Mouse (Mus musculus) right cerebral cortex, postnatal 14 days (tissue): Measurements from ENCODE around the gene Shisa2.
"Not testable (repeated sequence)": the region's sequence is repeated elsewhere in the genome, so short reads cannot be mapped to it uniquely, and the experiment has no call there.

ENCODE experiments used
- DNase-seq: peaks from one replicate; pipeline ENCODE4 v3.0.0; 2022

The Shisa2 gene

DNA sequence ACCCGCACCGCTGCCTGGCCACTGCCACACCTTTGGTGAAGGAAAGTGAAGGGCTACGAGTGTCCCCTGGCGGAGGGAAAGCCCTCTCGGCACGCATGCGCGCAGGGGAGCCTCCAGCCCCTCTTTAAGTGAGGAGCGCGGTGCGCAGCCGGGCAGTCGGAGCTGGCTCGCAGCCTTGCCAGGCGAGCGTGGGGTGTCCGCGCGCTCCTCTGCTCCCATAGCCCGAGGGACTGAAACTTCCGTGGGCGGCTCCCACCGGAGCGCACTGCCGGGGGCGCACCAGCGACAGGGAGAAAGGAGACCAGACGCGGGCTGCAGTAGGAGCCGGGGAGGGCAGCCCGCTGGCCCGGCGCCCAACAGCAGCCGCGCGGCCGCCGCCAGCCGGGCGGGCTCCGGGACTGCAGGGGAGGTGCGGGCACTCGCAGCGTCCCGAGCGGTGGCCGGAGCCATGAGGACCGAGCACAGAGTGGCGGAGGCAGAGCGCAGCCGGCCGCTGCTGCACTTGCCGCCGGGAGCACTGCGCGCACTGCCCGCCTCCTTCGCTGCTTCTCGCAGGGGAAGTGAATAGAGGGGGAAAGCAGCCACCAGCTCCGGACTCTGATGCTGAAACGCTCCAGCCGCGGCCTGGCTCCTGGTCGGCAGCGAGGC, at the start of gene Shisa2:
Shisa2 (plus strand) TSS at position 151 of the 648 bp plus-strand sequence.
- DNase-seq: peak; percentile 67

DNA sequence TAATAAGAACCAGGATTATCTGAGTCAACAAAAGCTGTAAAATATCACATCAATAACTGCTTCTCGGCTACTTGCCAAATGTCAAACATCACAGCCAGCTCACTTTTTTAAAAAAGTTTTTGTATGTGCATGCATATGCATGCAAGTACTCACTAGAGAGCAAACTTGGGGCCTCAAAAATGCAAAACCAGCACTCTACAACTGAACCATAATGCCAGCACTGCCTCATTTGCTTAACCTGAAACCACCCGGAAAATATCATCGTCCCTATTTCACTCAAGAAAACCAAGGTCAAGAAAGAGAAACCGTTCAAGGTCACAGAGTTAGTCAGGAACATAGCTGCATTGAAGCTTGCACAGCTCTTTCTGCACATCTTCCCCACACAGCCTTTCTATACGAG, 48.7 kb upstream of the Shisa2 start:
- DNase-seq: no peak

DNA sequence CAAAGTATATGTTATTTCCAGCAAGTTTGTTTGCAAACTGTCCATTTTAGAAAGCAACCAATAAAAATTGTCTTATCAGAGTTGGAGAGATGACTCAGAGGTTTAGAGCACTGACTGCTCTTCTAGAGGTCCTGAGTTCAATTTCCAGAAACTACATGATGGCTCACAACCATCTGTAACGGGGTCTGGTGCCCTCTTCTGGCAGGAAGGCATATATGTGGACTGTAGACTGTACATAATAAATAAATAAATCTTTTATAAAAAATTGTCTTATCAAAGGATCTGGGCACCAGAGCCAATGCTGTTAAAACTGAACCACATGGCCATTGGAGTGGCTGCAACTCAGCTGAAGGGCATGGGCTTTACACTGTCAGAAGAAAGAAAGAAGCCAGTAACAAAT, 34.5 kb upstream of the Shisa2 start:
- peak; percentile 26 for DNase-seq

DNA sequence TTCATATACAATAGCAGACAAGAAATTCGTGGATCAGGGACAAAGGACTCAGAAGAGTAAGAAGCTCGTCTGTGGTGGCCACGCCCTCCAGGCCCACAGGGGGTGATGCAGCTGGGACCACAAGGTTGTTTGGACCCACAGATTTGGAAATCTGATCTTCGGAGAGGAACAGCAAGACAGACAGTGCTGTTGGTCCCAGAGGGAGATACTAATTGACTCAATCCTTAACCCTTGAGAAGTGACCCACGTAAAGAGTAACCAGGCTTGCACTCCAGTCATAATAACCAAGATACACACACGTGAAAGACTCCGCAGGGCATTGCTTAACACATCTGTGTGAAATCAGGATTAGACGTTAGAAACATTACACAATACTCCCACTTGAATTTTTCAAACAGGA, 33.2 kb upstream of the Shisa2 start:
- DNase-seq: no peak

DNA sequence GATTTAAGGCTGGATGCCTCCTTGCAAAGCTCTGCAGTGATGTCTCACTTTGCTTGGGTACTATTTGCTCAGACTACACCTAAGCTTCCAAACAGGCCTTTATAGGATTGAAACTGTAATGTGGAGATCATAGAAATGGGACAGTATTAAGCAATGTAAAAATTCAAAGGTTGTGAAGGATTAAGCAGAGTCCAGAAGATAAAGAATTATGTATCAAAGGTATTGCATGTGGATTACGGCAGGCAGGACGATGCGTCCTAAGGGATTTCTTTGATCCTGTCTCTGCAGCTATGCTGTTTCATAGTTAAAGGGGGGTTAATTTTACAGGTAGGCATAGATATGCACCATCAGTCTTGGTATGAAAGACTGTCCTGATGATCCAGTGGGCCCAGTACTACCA, 32.5 kb upstream of the Shisa2 start:
- no peak for DNase-seq

DNA sequence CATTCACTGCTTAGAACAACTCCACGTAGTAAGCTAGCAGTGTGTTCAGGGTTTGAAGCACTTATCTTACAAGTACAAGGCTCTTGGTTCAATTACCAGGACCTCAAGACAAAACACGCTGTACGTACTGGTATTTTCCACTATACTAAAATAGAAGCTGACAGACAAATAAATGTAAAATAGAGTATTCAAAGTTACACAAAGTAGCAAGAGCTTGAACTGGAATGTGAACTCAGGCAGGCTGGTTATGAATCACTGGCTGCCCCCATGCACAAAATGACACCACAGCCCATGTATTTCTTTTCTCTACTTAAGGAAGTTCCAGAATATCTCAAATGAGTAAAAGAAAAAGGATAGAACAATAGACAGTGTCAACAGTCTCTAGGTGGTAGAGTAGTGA, 30.1 kb upstream of the Shisa2 start:
- no peak for DNase-seq

DNA sequence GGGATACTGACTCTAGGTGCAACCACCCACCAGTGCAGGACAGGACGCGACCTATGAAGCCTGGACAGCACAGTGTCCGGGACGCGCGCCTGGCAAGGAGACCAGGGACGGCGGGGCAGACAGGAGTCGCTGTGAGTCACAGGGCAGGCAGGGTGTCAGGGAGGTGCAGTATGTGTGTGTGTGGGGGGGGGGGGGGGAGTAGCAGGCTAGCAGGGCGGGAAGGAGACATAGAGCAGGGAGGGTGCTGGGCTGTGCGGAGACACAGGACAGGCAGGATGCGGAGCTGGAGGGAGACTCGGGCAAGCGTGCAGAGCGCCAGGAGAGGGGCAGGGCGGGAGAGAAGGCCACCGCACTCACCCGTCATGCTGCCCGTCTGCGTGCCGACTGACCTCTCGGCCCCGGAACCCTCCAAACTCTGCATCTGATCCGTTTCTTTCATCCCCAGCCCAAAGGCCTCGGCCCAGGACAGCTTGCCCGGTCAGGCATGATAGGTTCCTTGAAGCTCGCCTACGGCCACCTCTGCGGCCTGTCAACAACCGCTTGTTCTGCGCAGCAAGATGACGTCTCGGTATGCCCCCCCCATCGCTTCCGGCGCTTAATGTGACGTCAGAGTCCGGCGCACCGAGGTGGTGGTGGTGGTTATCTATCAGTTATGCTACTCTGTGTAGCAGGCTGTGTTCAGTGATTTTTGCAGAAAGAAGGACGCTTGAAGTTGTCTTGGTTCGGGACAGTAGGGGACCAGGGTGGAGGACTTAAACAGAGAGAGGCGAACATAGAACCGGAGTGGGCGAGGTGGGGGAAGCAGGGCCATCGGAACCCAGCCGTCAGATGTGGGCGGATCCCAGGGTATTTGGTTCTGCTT, 27.5 kb upstream of the Shisa2 start, which contains the start of gene Cdadc1:
Cdadc1 (minus strand) TSS at position 562 of the 862 bp plus-strand sequence.
- DNase-seq: peak; percentile 92

DNA sequence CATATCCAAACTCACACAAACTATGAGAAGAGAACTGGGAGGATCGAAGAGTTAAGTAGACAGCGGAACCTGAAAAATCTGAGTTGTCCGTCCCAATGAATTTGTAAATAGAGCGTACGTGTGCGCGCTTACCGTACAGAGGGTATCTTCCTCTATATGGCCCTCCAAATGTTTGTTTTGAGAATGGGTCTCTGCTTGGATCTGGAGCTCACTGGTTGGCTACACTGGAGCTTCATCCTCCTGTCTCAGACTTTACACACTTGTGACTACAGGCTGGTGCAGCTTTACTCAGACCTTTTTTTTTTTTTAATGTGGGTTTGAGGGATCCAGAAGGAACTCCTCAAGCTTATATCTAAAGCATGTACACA, 26.9 kb upstream of the Shisa2 start:
- DNase-seq: no peak

DNA sequence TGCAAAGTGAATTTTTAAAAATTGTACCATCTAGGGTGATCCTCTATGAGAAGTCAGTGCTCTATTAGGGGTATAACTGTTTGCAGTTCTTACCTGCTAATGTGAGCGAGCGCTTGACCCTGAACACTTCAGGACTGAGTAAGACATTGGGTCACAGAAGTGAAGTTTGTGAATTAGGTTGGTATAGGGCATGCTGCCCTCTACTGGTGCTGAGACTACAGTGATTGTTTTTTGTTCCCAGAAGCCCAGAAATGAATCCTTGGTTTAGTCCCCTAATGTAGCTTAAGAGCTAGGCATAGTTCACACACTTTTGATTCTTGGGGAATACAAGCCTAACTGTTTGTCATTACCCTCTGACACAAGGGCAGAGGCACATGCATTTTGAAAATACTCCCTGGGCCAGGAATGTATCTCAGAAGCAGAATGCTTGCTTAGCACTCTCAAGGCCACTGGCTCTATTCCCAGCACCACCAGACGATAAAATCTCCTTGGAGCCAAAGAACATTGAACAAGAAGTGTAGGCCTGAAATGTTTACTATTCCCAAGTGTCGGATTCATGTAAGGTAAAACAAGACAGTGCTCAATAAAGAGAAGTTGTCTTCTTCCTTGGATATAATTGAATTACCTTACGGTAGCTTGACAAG, 21.0 kb upstream of the Shisa2 start:
- peak; percentile 13 for DNase-seq

DNA sequence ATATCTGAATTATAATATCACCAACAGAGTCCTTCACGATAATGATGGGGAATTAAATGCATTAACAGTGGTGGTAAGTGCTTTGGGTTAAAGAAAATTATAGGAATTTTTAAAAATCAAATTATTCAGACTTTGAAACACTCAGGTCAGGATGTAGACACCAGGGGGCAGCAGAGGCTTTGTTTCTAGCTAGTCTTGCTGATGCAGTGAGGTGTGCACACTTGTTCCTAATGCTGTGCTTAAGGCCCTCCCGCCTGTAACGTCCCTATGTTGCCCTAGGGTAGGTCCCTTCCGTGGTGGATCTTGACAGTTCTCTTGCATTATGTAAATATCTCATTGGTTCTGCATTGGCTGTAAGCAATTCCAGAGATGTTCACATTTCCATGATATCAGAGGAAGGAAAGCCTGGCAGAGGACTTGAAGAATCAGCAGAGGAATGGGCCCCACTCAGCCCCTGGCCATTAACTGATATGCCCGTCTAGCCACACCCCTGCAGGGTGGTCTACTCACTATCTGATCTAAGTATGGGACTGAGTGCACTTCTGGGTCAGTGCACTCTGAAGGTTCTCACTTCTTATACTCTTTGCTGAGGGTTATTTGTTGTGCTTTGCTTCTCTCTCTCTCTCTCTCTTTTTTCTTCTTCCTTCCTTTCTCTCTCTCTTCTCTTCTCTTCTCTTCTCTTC, 19.3 kb upstream of the Shisa2 start:
- DNase-seq: peak; percentile 72

DNA sequence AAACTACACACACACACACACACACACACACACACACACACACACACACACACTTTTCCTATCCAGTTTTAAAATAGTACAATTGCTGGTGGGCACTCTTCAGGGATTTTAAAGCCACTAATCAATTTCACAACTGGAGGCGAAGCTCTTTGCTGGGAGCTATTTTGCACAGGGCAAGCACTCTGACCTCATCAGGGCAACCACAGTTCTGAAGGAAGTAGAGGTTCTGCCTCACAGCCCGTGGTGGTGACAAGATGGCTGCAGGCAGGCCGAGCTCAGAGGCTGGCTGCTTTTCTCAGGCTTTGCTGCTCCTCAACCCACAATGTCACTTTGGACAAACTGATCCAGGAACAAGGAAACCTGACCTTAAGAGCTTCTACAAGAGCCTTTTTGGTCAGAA, 18.1 kb upstream of the Shisa2 start:
- DNase-seq: no peak

DNA sequence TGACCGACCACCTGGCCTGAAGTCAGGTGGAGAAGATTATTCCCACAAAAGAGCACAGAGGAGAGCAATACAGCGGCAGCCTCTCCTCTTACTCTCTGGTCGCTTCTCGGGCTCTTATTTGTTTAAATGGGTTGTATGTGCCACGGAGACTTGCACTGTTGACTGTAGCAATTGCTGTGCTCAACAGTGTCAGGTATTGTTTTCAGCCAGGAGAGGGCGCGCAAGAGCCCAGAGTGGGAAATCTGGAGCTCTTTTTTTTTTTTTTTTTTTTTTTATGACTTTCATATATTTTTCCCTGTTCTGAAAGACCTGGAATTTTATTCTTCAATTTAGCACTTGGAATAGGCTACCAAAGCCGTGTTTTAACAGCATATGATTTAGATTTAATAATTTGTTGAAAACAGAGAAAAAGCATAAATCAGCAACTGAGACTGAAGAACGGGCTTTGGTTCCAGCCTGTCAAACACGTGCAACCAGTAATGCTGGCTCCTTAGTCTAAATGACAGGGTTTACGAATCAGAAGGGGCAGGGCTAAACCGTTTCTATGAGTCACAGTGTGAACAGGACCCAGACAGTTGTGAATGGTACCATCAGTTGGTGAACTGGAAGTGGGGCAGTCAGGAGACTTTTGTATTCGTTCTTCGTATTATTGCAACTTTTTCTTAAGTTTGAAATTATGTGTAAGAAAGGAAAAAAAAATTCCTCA, 12.0 kb upstream of the Shisa2 start:
- peak; percentile 86 for DNase-seq

DNA sequence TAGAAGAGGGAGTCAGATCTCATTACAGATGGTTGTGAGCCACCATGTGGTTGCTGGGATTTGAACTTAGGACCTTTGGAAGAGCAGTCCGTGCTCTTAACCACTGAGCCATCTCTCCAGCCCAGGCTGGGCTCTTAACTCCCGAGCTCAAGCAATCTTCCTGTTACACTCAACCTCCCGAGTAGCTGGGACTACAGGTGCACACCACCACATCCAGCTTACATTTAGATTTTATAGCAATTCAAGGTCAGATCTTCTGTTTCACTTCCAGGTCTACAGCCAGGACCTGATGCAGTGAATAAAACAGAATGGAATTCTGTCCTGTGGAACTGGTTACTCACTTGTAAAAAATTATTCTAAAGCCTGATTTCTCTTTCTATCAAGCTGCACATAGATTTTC, 11.0 kb upstream of the Shisa2 start:
- DNase-seq: not testable (repeated sequence)

DNA sequence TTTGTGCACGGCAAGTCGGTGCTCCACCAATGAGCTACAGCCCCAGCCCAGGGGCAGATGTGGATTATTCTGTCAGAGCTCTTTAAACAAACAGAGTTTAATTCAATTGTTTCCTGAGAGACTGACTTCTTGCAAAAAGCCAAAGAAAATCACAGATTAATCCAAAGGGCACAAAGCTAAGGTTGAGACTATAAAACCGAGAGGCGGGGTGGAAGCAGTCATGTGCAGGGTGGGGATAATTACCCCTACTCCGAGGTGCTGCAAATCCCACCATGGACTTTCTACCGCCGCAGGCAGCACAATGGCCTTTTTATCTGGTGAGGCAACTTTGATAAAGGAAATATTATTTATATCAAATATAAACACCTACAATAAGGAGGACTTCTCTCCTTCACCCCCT, 8.3 kb upstream of the Shisa2 start:
- DNase-seq: no peak

DNA sequence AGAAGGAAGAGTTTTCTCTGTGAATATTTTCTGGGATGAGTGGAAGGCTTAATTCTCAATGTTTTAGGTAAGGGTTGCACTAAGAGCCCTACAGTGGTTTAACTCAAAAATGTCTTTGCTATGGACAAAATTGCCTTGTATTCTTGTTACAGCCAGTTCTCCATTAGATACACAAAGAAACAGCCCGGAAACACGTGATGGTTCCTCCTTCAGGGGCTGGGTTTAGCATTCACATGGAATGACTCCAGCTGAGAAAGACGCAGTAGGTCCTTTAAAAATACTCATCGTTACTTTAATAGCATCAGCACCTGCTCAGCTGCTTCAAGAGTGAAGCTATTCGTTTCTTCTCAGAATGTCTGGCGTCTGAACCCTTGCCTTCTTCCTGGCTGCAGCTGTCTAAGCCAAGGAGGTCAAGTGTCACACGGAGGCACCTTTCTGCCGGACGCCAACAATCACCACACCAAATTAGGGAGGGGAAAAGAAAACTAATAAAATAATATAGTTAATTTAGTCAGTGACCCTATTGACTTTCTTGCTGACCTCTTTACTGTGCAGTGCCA, 702 bp upstream of the Shisa2 start:
- DNase-seq: no peak

DNA sequence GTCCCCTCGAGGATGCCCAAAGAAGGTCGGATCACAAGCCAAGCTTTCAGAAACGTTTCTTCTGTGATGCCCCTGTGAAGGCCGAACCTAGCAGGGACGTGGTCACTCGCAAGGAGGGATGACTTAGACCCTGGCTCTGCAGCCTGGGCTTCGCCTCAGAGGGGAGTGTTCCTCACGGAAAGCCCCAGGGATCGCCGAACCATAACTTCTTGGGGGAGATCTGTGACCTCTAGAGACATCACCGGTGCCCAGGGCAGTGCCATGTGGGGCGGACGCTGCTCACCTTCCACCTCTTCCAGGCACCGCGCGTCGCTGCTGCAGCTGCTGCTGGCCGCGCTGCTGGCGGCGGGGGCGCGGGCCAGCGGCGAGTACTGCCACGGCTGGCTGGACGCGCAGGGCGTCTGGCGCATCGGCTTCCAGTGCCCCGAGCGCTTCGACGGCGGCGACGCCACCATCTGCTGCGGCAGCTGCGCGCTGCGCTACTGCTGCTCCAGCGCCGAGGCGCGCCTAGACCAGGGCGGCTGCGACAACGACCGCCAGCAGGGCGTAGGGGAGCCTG, 777 bp downstream of the Shisa2 start:
- DNase-seq: peak; percentile 34

DNA sequence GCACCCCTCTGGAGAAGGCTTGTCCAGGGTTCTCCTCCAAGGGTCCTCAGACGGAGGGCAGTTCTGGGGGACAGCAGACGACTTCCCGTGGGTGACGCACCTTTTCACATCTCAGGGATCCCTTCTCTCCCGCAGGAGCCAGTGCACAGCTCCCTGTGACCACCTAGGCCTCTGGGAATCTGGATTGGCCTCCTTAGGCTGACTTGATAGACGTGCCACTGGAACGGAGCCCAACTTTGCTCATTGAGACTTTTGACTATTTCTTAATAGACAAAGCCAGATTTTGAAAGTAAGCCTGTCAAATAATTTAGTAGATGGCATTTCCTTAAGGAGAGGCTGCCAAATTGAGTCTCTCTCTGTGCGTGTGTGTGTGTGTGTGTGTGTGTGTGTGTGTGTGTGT, 1.6 kb downstream of the Shisa2 start:
- DNase-seq: no peak

DNA sequence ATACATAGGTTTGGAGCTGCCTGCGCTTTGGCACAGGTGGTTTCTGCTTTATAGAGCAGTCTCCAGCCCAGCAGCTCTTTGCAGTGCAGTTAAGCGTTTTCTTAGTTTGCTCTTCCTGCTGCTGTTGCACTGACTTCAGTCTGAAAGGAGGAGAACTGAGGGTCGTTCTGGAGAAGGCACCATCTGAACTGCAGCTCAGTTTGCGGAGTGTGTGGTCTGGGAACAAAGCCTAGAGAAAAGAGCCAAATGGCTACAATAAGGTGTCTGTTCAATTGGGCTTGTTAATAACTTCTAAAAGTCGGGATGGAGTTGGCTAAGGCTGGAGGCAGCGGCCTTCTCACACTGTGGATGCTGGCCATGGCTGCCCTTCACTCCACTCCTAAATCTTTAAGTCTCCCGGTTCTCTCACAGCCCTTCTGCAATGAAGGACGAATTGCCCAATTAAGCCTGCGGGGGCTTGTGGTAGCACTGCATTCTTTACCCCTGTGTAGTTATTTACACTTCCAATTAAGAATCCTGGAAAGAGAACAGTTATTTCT, 2.1 kb downstream of the Shisa2 start:
- no peak for DNase-seq

DNA sequence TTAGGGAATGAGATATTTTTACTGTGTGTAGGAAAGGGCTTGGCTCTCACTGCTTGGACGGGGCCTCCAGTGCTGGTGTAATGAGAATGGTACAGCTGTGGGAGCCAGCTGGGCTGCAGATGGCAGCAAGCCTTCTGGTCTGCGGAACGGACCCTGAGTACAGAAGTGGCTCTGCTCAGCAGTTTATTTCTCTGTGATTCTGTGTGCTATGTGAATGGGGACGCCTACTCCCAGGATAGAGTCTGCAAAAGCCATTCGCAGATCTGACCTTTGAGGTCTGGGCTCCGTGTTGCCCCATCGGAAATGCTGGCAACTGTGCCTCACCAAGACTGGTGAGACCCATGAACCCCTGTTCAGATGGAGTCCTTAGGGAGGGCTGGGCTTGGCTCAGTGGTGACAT, 2.7 kb downstream of the Shisa2 start:
- DNase-seq: peak; percentile 39

DNA sequence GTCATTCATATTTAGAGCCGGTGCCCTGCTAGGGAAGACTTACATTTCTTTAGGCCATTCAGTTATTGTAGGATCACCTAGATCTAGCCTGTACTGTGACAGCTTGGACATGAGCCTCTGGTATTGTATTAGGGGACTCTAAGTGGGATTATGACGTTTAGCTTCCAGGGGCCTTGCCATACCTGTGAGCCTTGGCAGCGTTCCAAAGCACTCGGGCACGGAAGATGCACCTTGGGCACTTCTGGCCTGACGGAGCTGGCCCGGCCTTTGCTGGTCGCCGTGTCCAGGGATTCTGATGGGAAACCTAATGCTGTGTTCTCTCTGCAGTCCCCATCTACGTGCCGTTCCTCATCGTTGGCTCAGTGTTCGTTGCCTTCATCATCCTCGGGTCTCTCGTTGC, 4.2 kb downstream of the Shisa2 start:
- DNase-seq: no peak

DNA sequence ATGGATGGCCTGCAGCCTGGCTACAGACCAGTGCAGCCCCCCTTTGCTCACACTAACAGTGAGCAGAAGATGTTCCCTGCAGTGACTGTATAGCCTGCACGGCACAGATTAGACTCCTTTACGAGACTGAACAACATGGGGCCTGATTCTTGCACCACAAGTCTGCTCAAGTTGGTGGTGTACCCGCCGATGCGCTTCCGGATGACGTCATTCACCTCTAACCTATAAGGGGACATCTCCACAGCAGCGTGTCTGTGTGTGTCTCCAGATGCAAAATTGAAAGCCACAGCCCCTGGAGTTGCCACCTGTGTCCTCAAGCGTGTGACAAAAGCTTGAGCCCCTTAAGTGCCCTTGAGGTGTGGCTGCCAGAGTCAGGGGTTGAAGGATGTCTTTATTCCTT, 5.0 kb downstream of the Shisa2 start:
- no peak for DNase-seq

DNA sequence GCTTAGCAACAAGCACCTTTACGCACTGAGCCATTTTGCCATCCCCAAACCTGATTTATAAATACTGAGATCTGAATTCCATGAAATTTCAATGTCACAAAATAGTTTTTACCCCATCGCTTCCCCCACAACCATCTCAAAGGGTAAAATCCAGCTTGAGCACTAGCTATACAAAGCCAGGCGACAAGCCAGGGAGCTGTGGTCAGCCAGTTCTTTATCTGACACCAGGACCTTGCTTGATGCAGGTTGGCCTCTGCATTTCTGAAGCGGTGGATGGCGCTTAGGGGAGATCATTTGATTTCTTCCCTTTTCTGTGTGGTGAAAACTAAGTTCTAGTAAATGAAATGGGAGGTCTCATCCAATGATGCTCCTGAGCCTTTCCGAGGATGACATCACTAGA, 7.0 kb downstream of the Shisa2 start:
- DNase-seq: no peak
